Mouse (Mus musculus) midbrain, postnatal 0 days (tissue): Measurements from ENCODE around the gene Lmx1b. TPM values are rescaled to one million over a fixed set of nuclear protein-coding genes. Genes with fewer than 3 reads are reported as not detected.

Experiments used
- ATAC-seq: fragments of 200-750 bp; cut with Nextera tagmentation; 2 replicates; pipeline ENCODE4 v1.8.0; 2017; ENCODE audit warnings: moderate number of reproducible peaks, mild to moderate bottlenecking, moderate TSS enrichment, moderate library complexity; ENCODE audit not compliant: low FRiP score
- DNase-seq: peaks from one replicate; pipeline ENCODE4 v3.0.0-alpha.2; 2015; ENCODE audit warnings: low spot score
- H3K27ac ChIP-seq: fragments of 300-500 bp; sonication (generic); 2 replicates; pipeline ENCODE4 v1.5.1; 2014; ENCODE audit warnings: low read depth, mild to moderate bottlenecking, low read length, mixed read lengths
- H3K27me3 ChIP-seq: fragments of 300-500 bp; sonication (generic); 2 replicates; pipeline ENCODE4 v1.6.1; 2014; ENCODE audit warnings: low read length, control low read depth, mixed read lengths; ENCODE audit not compliant: insufficient read depth
- H3K36me3 ChIP-seq: fragments of 300-500 bp; sonication (generic); 2 replicates; pipeline ENCODE4 v1.6.1; 2014; ENCODE audit warnings: low read length, control low read depth, mixed read lengths; ENCODE audit not compliant: insufficient read depth
- H3K4me1 ChIP-seq: fragments of 300-500 bp; sonication (generic); 2 replicates; pipeline ENCODE4 v1.6.1; 2014; ENCODE audit warnings: mild to moderate bottlenecking, control low read depth, antibody characterized with exemption, low read length, mixed read lengths; ENCODE audit not compliant: insufficient read depth
- H3K4me2 ChIP-seq: fragments of 300-500 bp; sonication (generic); 2 replicates; pipeline ENCODE4 v1.6.1; 2014; ENCODE audit warnings: low read depth, mild to moderate bottlenecking, low read length, mixed read lengths; ENCODE audit not compliant: poor library complexity, severe bottlenecking
- H3K4me3 ChIP-seq: fragments of 300-500 bp; sonication (generic); 2 replicates; pipeline ENCODE4 v1.5.1; 2014; ENCODE audit warnings: low read depth, mild to moderate bottlenecking, low read length, moderate library complexity
- H3K9ac ChIP-seq: fragments of 300-500 bp; sonication (generic); replicated peaks from 2 replicates; pipeline ENCODE4 v1.6.1; 2014; ENCODE audit warnings: mild to moderate bottlenecking, low read length, moderate library complexity, mixed read lengths; ENCODE audit not compliant: poor library complexity, severe bottlenecking
- H3K9me3 ChIP-seq: fragments of 300-500 bp; sonication (generic); 2 replicates; pipeline ENCODE4 v1.6.1; 2016; ENCODE audit warnings: low read length, control low read depth
- CTCF ChIP-seq: IDR thresholded peaks from 2 replicates; pipeline ENCODE4 v1.5.1; 2016; ENCODE audit warnings: antibody characterized with exemption, mild to moderate bottlenecking
- WGBS: fragments of 180-500 bp; shearing (Covaris S2); extraction: QIAGEN DNeasy Blood & Tissue Kit; methylation state at CpG from one replicate; pipeline ENCODE4 v1.1.7; 2014; 5-methylcytosine and 5-hydroxymethylcytosine counted together
- polyA plus RNA-seq: library from polyadenylated mRNA; unstranded; fragments of >200 nt; fragmentation: Nextera tagmentation; extraction: Ambion mirVana; gene quantifications from 2 replicates; pipeline ENCODE4 v1.2.1, GENCODE M21; 2015
- total RNA-seq: library from RNA; depleted of rRNA; stranded (reverse); fragments of >200 nt; gene quantifications from 2 replicates; pipeline ENCODE4 v1.2.3, GENCODE M21; 2014

The Lmx1b gene
- total and polyA plus RNA-seq, 2 experiments from 2014 or later: 0.83 to 8.4 TPM

- no peak overlapping the region for H3K4me3 ChIP-seq
- H3K4me1 ChIP-seq: no peaks in the 10 kb centered on the region
- H3K27ac ChIP-seq: no peak overlapping the region
- DNase-seq: no peak
- H3K9ac ChIP-seq: no peak overlapping the region
- no peak for TF ChIP-seq CTCF
- no peak overlapping the region for H3K4me2 ChIP-seq
- no peaks in the 10 kb centered on the region for H3K9me3 ChIP-seq
- WGBS: 20% methylated on average over 7 of the region's 7 CpGs
- no peak for ATAC-seq
- peaks cover 5% of the 10 kb centered on the region; the same call in 1 of the 2 replicates for H3K27me3 ChIP-seq
- H3K36me3 ChIP-seq: no peaks in the 10 kb centered on the region
Observed at GRCm38 (mm10) chr2:33559334-33559733, 81.0 kb downstream of the Lmx1b start.

GRCm38 (mm10) chr2:33558233-33558632, 82.1 kb downstream of the Lmx1b start:
- Histone ChIP-seq H3K27ac (no peak overlapping the region), H3K36me3 (no peaks in the 10 kb centered on the region), H3K9me3 (no peaks in the 10 kb centered on the region), H3K4me2 (no peak overlapping the region), H3K27me3 (peaks cover 5% of the 10 kb centered on the region; the same call in 1 of the 2 replicates), H3K4me3 (no peak overlapping the region), H3K4me1 (no peaks in the 10 kb centered on the region), H3K9ac (no peak overlapping the region)
- whole genome bisulfite sequencing: 4% methylated on average over 6 of the region's 6 CpGs
- DNase-seq: peak; percentile 80
- no peak for ATAC-seq
- TF ChIP-seq CTCF: peak; percentile 99

DNA sequence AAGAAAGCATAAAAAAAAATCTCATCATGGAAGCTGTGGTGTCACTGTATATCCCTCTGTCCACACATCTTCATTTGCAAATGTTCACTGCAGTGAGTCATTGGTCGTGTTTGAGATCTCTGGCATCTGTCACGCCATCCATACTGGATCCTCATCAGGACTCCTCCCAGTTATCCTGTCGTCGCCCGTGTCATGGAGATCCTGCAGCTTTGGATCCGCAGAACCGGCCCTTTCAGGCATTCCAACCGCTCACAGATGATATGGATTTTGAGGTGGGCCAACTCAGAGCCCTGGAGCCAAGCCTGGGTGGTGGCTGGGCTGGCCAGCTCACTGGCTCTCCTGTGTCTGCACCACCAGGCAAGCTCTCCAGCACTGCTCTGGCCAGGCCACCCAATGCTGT, 84.7 kb downstream of the Lmx1b start:
- no peak for TF ChIP-seq CTCF
- H3K4me3 ChIP-seq: no peak overlapping the region
- WGBS: 73% methylated on average over 8 of the region's 8 CpGs
- no peaks in the 10 kb centered on the region for H3K9me3 ChIP-seq
- H3K36me3 ChIP-seq: no peaks in the 10 kb centered on the region
- H3K4me1 ChIP-seq: no peaks in the 10 kb centered on the region
- DNase-seq (no peak), ATAC-seq (no peak)
- H3K9ac ChIP-seq: no peak overlapping the region
- H3K27me3 ChIP-seq: peaks cover 5% of the 10 kb centered on the region; the same call in 1 of the 2 replicates
- no peak overlapping the region for H3K4me2 ChIP-seq
- no peak overlapping the region for H3K27ac ChIP-seq

DNA sequence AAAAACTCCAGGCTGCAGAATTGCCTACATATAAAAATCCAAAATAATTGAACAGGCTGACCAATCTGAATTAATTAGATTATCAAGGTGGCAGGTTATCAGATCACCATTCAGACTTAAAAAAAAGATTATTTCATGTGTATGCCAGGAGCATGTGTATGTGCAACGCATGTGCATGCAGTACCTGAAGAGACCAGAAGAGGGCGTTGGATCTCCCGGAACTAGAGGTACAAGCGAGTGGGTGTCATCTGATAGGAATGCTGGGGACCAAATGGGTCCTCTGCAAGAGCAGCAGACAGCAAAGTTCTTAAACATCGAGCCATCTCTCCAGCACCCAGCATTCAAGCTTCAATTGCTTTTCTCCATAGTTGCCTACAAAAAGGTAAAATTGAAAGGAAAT, 87.6 kb downstream of the Lmx1b start:
- Histone ChIP-seq H3K4me3 (no peak overlapping the region), H3K27ac (no peak overlapping the region), H3K4me1 (no peaks in the 10 kb centered on the region), H3K9me3 (no peaks in the 10 kb centered on the region), H3K9ac (no peak overlapping the region), H3K4me2 (no peak overlapping the region), H3K27me3 (no peaks in the 10 kb centered on the region), H3K36me3 (no peaks in the 10 kb centered on the region)
- peak; percentile 66 for TF ChIP-seq CTCF
- ATAC-seq: no peak
- 63% methylated on average over 5 of the region's 5 CpGs for WGBS
- DNase-seq: no peak

- H3K36me3 ChIP-seq: no peaks in the 10 kb centered on the region
- no peak overlapping the region for H3K4me2 ChIP-seq
- H3K9ac ChIP-seq: no peak overlapping the region
- 94% methylated on average over 2 of the region's 2 CpGs for WGBS
- no peak overlapping the region for H3K4me3 ChIP-seq
- no peaks in the 10 kb centered on the region for H3K9me3 ChIP-seq
- H3K27ac ChIP-seq: peak overlapping the region; percentile 87
- DNase-seq: no peak
- H3K27me3 ChIP-seq: no peaks in the 10 kb centered on the region
- peaks cover 13% of the 10 kb centered on the region; the same call in 1 of the 2 replicates for H3K4me1 ChIP-seq
- no peak for ATAC-seq
- TF ChIP-seq CTCF: no peak
Observed at GRCm38 (mm10) chr2:33547595-33547994, 92.7 kb downstream of the Lmx1b start.

DNA sequence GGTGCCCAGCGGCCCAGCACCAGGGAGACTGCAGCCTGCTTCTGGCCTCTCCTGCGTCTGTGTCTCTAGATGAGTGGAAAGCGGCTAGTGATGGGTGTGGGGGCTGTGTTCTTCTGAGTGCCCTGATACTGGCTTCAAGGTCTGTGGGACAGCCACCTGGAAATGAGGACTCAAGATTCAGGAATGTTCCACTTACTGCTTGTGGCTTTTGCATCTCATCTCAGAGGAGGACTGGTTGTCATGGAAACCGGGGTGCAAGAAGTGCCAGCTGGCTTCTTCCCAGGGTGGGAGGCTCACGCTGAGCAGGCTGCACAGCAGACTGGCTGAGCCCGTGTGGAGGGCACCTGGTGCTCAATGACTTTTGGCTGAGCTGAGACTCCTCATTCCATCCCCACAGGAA, 93.4 kb downstream of the Lmx1b start:
- WGBS: 14% methylated on average over 6 of the region's 6 CpGs
- peaks cover 13% of the 10 kb centered on the region; the same call in 1 of the 2 replicates for H3K4me1 ChIP-seq
- H3K27ac ChIP-seq: peak overlapping the region; percentile 87
- no peaks in the 10 kb centered on the region for H3K36me3 ChIP-seq
- DNase-seq: peak; percentile 96
- no peak for TF ChIP-seq CTCF
- no peaks in the 10 kb centered on the region for H3K9me3 ChIP-seq
- no peaks in the 10 kb centered on the region for H3K27me3 ChIP-seq
- peak; percentile 52 for ATAC-seq
- no peak overlapping the region for H3K4me3 ChIP-seq
- no peak overlapping the region for H3K9ac ChIP-seq
- H3K4me2 ChIP-seq: peak overlapping the region; percentile 2; the same call in 1 of the 2 replicates
